Mouse (Mus musculus) neutrophil, adult 65 days (primary cell): ENCODE results near the gene Ccdc189. TPM values are rescaled to one million over a fixed set of nuclear protein-coding genes. Genes with fewer than 3 reads are reported as not detected.

Experiments used
- total RNA-seq: library from RNA; stranded (reverse); gene quantifications from 2 replicates; pipeline ENCODE4 v1.2.4, GENCODE M21; 2023

Ccdc189 gene
- 18.5 and 19.6 TPM in 2 replicates for total RNA-seq

DNA sequence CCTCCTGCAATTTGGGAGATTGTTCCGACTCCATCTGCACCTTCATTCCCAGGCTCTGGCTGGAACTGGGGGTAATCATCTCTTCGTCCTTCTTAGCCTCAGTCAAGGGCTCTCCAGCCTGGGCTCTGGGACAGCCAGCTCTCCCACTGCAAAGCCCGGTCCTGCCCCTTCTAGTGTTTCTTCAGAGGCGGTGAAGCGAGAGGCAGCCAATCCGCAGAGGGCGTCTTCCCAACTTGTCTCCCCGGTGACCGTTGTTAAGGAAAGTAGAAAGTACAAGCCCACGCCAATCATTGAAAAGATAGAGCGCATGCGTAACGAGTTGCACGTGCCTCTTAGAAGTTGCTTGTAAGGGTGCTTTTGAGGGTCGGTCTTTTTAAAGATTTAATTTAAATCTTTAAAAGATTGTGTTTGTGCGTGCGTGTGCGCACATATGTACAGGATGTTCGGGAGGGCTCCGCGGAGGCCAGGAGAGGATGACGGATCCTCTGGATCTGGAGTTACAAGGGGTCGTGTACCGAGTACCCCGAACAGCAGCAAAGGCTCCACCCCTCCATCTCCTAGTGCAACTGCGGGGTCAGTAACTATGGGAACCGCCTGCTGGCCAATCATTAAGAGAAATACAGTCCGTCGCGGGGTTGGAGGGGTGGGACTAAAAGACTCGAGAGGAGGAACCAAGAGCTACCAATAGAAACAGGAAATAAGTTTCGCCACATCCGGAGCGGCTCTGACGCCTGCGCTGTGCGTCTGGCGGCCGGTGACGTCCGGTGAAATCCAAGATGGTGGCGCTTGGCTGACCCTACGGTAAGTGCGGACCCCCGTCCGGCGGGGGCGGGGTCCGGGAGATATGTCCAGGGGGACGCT lies at the start of gene Ccdc189, which contains the start of gene Rnf40:
TSS of gene Ccdc189 (minus strand) at position 585 of the 861 bp plus-strand sequence.
TSS of gene Rnf40 (plus strand) at position 757 of the 861 bp plus-strand sequence.

DNA sequence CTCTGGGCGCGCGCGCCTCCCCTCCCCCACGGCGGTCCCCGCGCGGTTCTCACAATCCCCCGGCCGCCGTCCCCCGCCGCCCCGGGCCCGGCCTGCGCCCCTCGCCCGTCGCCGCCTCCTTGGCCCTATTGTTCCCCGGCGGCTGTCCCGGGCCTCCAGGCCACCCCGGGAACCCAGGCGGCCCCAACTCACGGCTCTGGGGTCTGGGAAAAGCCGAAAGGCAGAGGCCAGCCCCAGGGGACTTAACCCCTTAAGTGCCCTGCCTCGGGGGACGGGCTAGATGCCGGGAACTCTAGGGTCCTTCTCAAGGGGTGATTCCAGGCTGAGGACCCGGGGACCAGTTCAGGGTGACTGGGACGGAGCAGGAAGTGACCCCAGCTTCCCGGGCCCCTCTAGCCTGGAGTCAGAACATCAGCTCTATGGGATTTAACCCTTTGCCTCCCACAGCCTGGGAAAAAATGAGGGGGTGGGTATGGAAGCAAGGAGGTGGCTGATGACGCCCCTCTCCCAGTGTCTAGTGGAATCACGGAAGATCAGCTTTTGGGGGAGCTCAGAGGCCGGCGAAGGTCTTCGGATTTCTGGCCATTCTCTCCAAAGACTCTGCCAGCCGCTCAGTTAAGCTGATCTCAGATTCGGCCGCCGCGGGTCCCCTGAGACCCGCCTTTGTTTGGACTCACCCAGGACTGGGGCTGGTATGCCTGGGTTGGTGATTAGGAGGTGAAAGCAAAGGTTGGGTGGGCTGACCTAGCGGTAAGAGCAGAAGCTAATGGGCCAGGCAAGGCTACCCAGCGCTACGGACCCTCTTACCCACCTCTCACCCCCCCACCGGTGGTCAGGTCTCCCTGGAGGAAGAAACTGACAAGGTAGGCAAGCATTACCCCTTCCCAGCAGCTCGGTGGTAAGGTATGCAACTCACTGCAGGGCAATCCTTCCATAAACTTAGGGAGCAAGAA lies 26.8 kb upstream of the Ccdc189 start, which contains the start of gene Zfp629:
TSS of gene Zfp629 (minus strand) at position 907 of the 953 bp plus-strand sequence.

DNA sequence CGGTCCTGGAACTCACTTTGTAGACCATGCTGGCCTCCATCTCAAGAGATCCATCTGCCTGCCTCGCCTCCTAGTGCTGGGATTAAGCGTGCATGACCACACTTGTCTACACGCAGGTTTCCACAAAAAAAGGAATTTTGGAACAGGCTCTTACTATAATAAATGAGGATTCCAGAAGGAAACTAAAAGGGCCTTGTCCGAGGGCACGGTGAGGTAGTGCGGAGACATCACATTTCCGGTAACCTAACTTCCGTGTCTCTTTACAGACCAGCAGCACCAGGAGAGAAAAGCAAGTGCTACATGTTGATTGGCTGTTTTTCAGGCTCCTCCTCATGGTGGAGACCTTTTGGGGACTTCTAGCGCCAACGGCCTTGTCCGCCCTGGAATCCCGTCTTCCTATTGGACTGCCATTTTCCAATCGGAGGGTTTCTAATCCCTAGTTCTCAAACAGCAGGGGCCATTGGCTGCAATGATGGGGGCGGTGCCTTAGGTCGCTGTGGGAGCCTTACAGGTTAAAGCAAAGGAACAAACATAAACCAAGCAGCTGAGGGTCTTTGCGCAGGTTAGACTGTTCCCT lies 15.4 kb downstream of the Ccdc189 start, which contains the start of gene Phkg2:
TSS of gene Phkg2 (plus strand) at position 446 of the 577 bp plus-strand sequence.

DNA sequence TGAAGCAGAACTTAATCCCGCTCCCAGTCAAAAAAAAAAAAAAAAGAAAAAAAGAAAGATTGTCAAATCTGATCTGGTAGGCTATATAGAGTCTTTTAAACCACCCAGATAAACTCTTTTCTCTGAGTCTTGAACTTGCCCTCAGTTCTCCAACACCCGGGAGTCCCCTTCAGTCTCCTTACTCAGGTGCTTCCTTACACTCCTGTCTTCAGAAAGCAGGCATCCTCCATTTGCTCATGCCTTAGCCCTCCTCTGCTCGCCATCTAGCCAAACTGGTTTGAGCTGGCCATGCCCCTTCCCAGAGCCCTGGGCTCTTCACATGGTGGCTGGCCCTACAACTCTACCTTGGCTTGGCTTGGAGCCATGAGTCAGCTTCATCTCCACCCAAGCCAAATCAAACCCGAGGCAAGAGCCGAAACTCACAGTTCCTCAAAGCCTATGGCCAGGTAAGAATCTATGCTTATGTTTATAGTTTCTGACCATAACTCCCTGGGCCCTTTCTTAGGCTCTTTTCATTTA lies 27.0 kb downstream of the Ccdc189 start, which contains the start of gene Tmem265:
TSS of gene Tmem265 (plus strand) at position 51 of the 519 bp plus-strand sequence.

Other genes with a start within 250 kb of the Ccdc189 start
- gene Zfp768, start 243.0 kb downstream of the Ccdc189 start, total RNA-seq: 7.5 and 8.1 TPM in 2 replicates
- gene Zfp747, start 212.5 kb downstream of the Ccdc189 start, total RNA-seq: 3.9 and 5.9 TPM in 2 replicates
- 1.3 and 1.5 TPM in 2 replicates for gene 9130019O22Rik, start 201.4 kb downstream of the Ccdc189 start, total RNA-seq
- gene E430018J23Rik, start 195.0 kb downstream of the Ccdc189 start, total RNA-seq: 1.1 and 1.4 TPM in 2 replicates
- 1.5 and 2.2 TPM in 2 replicates for gene Zfp764, start 181.8 kb downstream of the Ccdc189 start, total RNA-seq
- gene Zfp688, start 166.5 kb downstream of the Ccdc189 start, total RNA-seq: 13.2 and 14.6 TPM in 2 replicates
- gene Zfp689, start 139.4 kb downstream of the Ccdc189 start, total RNA-seq: 2.1 and 3.1 TPM in 2 replicates
- gene Prr14, start 129.0 kb downstream of the Ccdc189 start, total RNA-seq: 153 and 167 TPM in 2 replicates
- gene Fbrs, start 109.4 kb downstream of the Ccdc189 start, total RNA-seq: 324 and 414 TPM in 2 replicates
- gene Srcap, start 76.6 kb downstream of the Ccdc189 start, total RNA-seq: 77.3 and 96.9 TPM in 2 replicates
- 16.4 and 27.7 TPM in 2 replicates for gene Gm42715, start 69.0 kb downstream of the Ccdc189 start, total RNA-seq
- gene Tmem265, start 27.2 kb downstream of the Ccdc189 start, total RNA-seq: not detected in 2 replicates
- 132 and 168 TPM in 2 replicates for gene Phkg2, start 15.3 kb downstream of the Ccdc189 start, total RNA-seq
- 199 and 280 TPM in 2 replicates for gene Rnf40, start 172 bp upstream of the Ccdc189 start, total RNA-seq
- gene Zfp629, start 27.2 kb upstream of the Ccdc189 start, total RNA-seq: 2.6 and 2.7 TPM in 2 replicates
- 26.0 and 31.1 TPM in 2 replicates for gene Bcl7c, start 120.3 kb upstream of the Ccdc189 start, total RNA-seq
- not detected in 2 replicates for gene Ctf1, start 124.1 kb upstream of the Ccdc189 start, total RNA-seq
- gene Ctf2, start 143.6 kb upstream of the Ccdc189 start, total RNA-seq: not detected in 2 replicates
- gene Fbxl19, start 155.9 kb upstream of the Ccdc189 start, total RNA-seq: 5.9 and 7.9 TPM in 2 replicates
- gene Orai3, start 181.2 kb upstream of the Ccdc189 start, total RNA-seq: 21.4 and 28.6 TPM in 2 replicates
- gene Setd1a, start 188.1 kb upstream of the Ccdc189 start, total RNA-seq: 31.3 and 40.4 TPM in 2 replicates
- 3.8 TPM in 1 of 2 replicates, not detected in the other for gene Gm49388, start 197.0 kb upstream of the Ccdc189 start, total RNA-seq
- gene Hsd3b7, start 212.0 kb upstream of the Ccdc189 start, total RNA-seq: 9.7 and 10.8 TPM in 2 replicates
- gene Stx4a, start 235.7 kb upstream of the Ccdc189 start, total RNA-seq: 55.8 and 70.3 TPM in 2 replicates
- gene Stx1b, start 236.0 kb upstream of the Ccdc189 start, total RNA-seq: not detected in 2 replicates